Mouse (Mus musculus): ENCODE data around the gene Bri3bp. TPM values are rescaled to one million over a fixed set of nuclear protein-coding genes. Genes with fewer than 3 reads are reported as not detected.
A peak's percentile ranks its signal among the peaks of the same experiment; 100 is the strongest.

Bri3bp gene
- polyA plus RNA-seq, 1 experiment from 2014 or later: 37.8 TPM

GRCm38 (mm10) chr5:125442136-125442995, 998 bp downstream of the Bri3bp start:
- DNase-seq (no peak), ATAC-seq (ENCODE audit: low FRiP score, low TSS enrichment) (peak; percentile 7; the same call in 1 of the 2 replicates)
- H3K27ac ChIP-seq (replicated peaks; ENCODE audit: low read depth, low read length): peak overlapping the region; percentile 76
- peaks cover 16% of the 10 kb centered on the region for H3K4me1 ChIP-seq (ENCODE audit: control insufficient read depth, insufficient read depth, low read length)
- H3K4me3 ChIP-seq (replicated peaks; ENCODE audit: low read depth, low read length): peak overlapping the region; percentile 86
- no peaks in the 10 kb centered on the region for H3K27me3 ChIP-seq (ENCODE audit: control insufficient read depth, insufficient read depth, low read length)
- H3K9ac ChIP-seq (replicated peaks; ENCODE audit: low read length): peak overlapping the region; percentile 86
- H3K36me3 ChIP-seq (ENCODE audit: control insufficient read depth, insufficient read depth, low read length): no peaks in the 10 kb centered on the region
- H3K9me3 ChIP-seq (ENCODE audit: control insufficient read depth, low read length): 0 out of 2 replicates have a peak, but pooled peaks cover 3% of the 10 kb centered on the region
- 22% methylated on average over 27 of the region's 27 CpGs for WGBS
- H3K4me2 ChIP-seq (ENCODE audit: low read length): peak overlapping the region; percentile 82

- no peaks in the 10 kb centered on the region for H3K36me3 ChIP-seq (ENCODE audit: control insufficient read depth, insufficient read depth, low read length)
- WGBS: 92% methylated on average over 5 of the region's 5 CpGs
- ATAC-seq (ENCODE audit: low FRiP score, low TSS enrichment): no peak
Measured at GRCm38 (mm10) chr5:125443335-125443734, 2.0 kb downstream of the Bri3bp start.

GRCm38 (mm10) chr5:125443915-125444314, 2.5 kb downstream of the Bri3bp start:
- 92% methylated on average over 3 of the region's 3 CpGs for WGBS
- Histone ChIP-seq H3K4me1 (ENCODE audit: control insufficient read depth, insufficient read depth, low read length) (peaks cover 16% of the 10 kb centered on the region), H3K27me3 (ENCODE audit: control insufficient read depth, insufficient read depth, low read length) (no peaks in the 10 kb centered on the region), H3K4me2 (ENCODE audit: low read length) (no peak overlapping the region), H3K36me3 (ENCODE audit: control insufficient read depth, insufficient read depth, low read length) (no peaks in the 10 kb centered on the region), H3K27ac (replicated peaks; ENCODE audit: low read depth, low read length) (no peak overlapping the region), H3K9ac (replicated peaks; ENCODE audit: low read length) (no peak overlapping the region), H3K9me3 (ENCODE audit: control insufficient read depth, low read length) (0 out of 2 replicates have a peak, but pooled peaks cover 3% of the 10 kb centered on the region), H3K4me3 (replicated peaks; ENCODE audit: low read depth, low read length) (no peak overlapping the region)
- ATAC-seq (ENCODE audit: low FRiP score, low TSS enrichment) (no peak), DNase-seq (no peak)

More at GRCm38 (mm10) chr5:125443335-125443734, 2.0 kb downstream of the Bri3bp start:
- H3K27ac ChIP-seq (replicated peaks; ENCODE audit: low read depth, low read length): no peak overlapping the region
- DNase-seq: no peak
- H3K4me1 ChIP-seq (ENCODE audit: control insufficient read depth, insufficient read depth, low read length): peaks cover 16% of the 10 kb centered on the region
- no peaks in the 10 kb centered on the region for H3K27me3 ChIP-seq (ENCODE audit: control insufficient read depth, insufficient read depth, low read length)
- H3K9me3 ChIP-seq (ENCODE audit: control insufficient read depth, low read length): 0 out of 2 replicates have a peak, but pooled peaks cover 3% of the 10 kb centered on the region
- no peak overlapping the region for H3K4me2 ChIP-seq (ENCODE audit: low read length)
- H3K9ac ChIP-seq (replicated peaks; ENCODE audit: low read length): no peak overlapping the region
- H3K4me3 ChIP-seq (replicated peaks; ENCODE audit: low read depth, low read length): no peak overlapping the region

GRCm38 (mm10) chr5:125444554-125444953, 3.2 kb downstream of the Bri3bp start:
- 91% methylated on average over 4 of the region's 4 CpGs for WGBS
- DNase-seq (no peak), ATAC-seq (ENCODE audit: low FRiP score, low TSS enrichment) (no peak)
- Histone ChIP-seq H3K27me3 (ENCODE audit: control insufficient read depth, insufficient read depth, low read length) (no peaks in the 10 kb centered on the region), H3K4me1 (ENCODE audit: control insufficient read depth, insufficient read depth, low read length) (peaks cover 16% of the 10 kb centered on the region), H3K36me3 (ENCODE audit: control insufficient read depth, insufficient read depth, low read length) (no peaks in the 10 kb centered on the region), H3K27ac (replicated peaks; ENCODE audit: low read depth, low read length) (no peak overlapping the region), H3K9ac (replicated peaks; ENCODE audit: low read length) (no peak overlapping the region), H3K4me3 (replicated peaks; ENCODE audit: low read depth, low read length) (no peak overlapping the region), H3K4me2 (ENCODE audit: low read length) (no peak overlapping the region), H3K9me3 (ENCODE audit: control insufficient read depth, low read length) (0 out of 2 replicates have a peak, but pooled peaks cover 3% of the 10 kb centered on the region)

GRCm38 (mm10) chr5:125446344-125446743, 5.0 kb downstream of the Bri3bp start:
- Histone ChIP-seq H3K9ac (replicated peaks; ENCODE audit: low read length) (no peak overlapping the region), H3K4me3 (replicated peaks; ENCODE audit: low read depth, low read length) (no peak overlapping the region), H3K4me2 (ENCODE audit: low read length) (no peak overlapping the region), H3K27ac (replicated peaks; ENCODE audit: low read depth, low read length) (no peak overlapping the region), H3K4me1 (ENCODE audit: control insufficient read depth, insufficient read depth, low read length) (peaks cover 12% of the 10 kb centered on the region), H3K27me3 (ENCODE audit: control insufficient read depth, insufficient read depth, low read length) (no peaks in the 10 kb centered on the region), H3K9me3 (ENCODE audit: control insufficient read depth, low read length) (0 out of 2 replicates have a peak, but pooled peaks cover 3% of the 10 kb centered on the region), H3K36me3 (ENCODE audit: control insufficient read depth, insufficient read depth, low read length) (no peaks in the 10 kb centered on the region)
- ATAC-seq (ENCODE audit: low FRiP score, low TSS enrichment): no peak
- DNase-seq: no peak
- 82% methylated on average over 7 of the region's 7 CpGs for WGBS

GRCm38 (mm10) chr5:125448026-125448425, 6.7 kb downstream of the Bri3bp start:
- no peak for ATAC-seq (ENCODE audit: low FRiP score, low TSS enrichment)

GRCm38 (mm10) chr5:125448631-125449030, 7.3 kb downstream of the Bri3bp start:
- 95% methylated on average over 4 of the region's 4 CpGs for WGBS

More at GRCm38 (mm10) chr5:125448026-125448425, 6.7 kb downstream of the Bri3bp start:
- Histone ChIP-seq H3K27me3 (ENCODE audit: control insufficient read depth, insufficient read depth, low read length) (no peaks in the 10 kb centered on the region), H3K27ac (replicated peaks; ENCODE audit: low read depth, low read length) (no peak overlapping the region), H3K4me1 (ENCODE audit: control insufficient read depth, insufficient read depth, low read length) (peaks cover 2% of the 10 kb centered on the region; the same call in 1 of the 2 replicates), H3K36me3 (ENCODE audit: control insufficient read depth, insufficient read depth, low read length) (peaks cover 9% of the 10 kb centered on the region), H3K9ac (replicated peaks; ENCODE audit: low read length) (no peak overlapping the region), H3K9me3 (ENCODE audit: control insufficient read depth, low read length) (0 out of 2 replicates have a peak, but pooled peaks cover 3% of the 10 kb centered on the region), H3K4me2 (ENCODE audit: low read length) (no peak overlapping the region), H3K4me3 (replicated peaks; ENCODE audit: low read depth, low read length) (no peak overlapping the region)
- DNase-seq: no peak
- WGBS: 85% methylated on average over 3 of the region's 3 CpGs

GRCm38 (mm10) chr5:125449306-125449705, 7.9 kb downstream of the Bri3bp start:
- Histone ChIP-seq H3K4me3 (replicated peaks; ENCODE audit: low read depth, low read length) (no peak overlapping the region), H3K9ac (replicated peaks; ENCODE audit: low read length) (no peak overlapping the region), H3K4me2 (ENCODE audit: low read length) (no peak overlapping the region), H3K27ac (replicated peaks; ENCODE audit: low read depth, low read length) (no peak overlapping the region), H3K4me1 (ENCODE audit: control insufficient read depth, insufficient read depth, low read length) (no peaks in the 10 kb centered on the region), H3K9me3 (ENCODE audit: control insufficient read depth, low read length) (no peaks in the 10 kb centered on the region), H3K27me3 (ENCODE audit: control insufficient read depth, insufficient read depth, low read length) (no peaks in the 10 kb centered on the region), H3K36me3 (ENCODE audit: control insufficient read depth, insufficient read depth, low read length) (peaks cover 16% of the 10 kb centered on the region)
- ATAC-seq (ENCODE audit: low FRiP score, low TSS enrichment) (no peak), DNase-seq (no peak)
- 87% methylated on average over 5 of the region's 5 CpGs for WGBS

More at GRCm38 (mm10) chr5:125448631-125449030, 7.3 kb downstream of the Bri3bp start:
- Histone ChIP-seq H3K27me3 (ENCODE audit: control insufficient read depth, insufficient read depth, low read length) (no peaks in the 10 kb centered on the region), H3K4me1 (ENCODE audit: control insufficient read depth, insufficient read depth, low read length) (no peaks in the 10 kb centered on the region), H3K4me3 (replicated peaks; ENCODE audit: low read depth, low read length) (no peak overlapping the region), H3K27ac (replicated peaks; ENCODE audit: low read depth, low read length) (no peak overlapping the region), H3K4me2 (ENCODE audit: low read length) (no peak overlapping the region), H3K9me3 (ENCODE audit: control insufficient read depth, low read length) (no peaks in the 10 kb centered on the region), H3K36me3 (ENCODE audit: control insufficient read depth, insufficient read depth, low read length) (peaks cover 14% of the 10 kb centered on the region), H3K9ac (replicated peaks; ENCODE audit: low read length) (no peak overlapping the region)
- DNase-seq: no peak
- ATAC-seq (ENCODE audit: low FRiP score, low TSS enrichment): no peak

Measured in midbrain, embryonic 14.5 days (tissue).